Mouse (Mus musculus) limb, embryonic 14.5 days (tissue): ENCODE results near the gene Csnk2b. TPM values are rescaled to one million over a fixed set of nuclear protein-coding genes. Genes with fewer than 3 reads are reported as not detected.

Source experiments
- ATAC-seq: fragments of 200-750 bp; cut with Nextera tagmentation; 2 replicates; pipeline ENCODE4 v1.8.0; 2017; ENCODE audit warnings: low read depth, moderate number of reproducible peaks, moderate TSS enrichment; ENCODE audit not compliant: low FRiP score
- DNase-seq: peaks from one replicate; pipeline ENCODE4 v3.0.0-alpha.2; 2015; ENCODE audit warnings: low spot score
- H3K27ac ChIP-seq: fragments of 300-500 bp; sonication (generic); replicated peaks from 2 replicates; pipeline ENCODE4 v1.5.1; 2014; ENCODE audit warnings: low read depth, mild to moderate bottlenecking, low read length, moderate library complexity, mixed read lengths
- H3K27me3 ChIP-seq: fragments of 300-500 bp; sonication (generic); 2 replicates; pipeline ENCODE4 v1.6.1; 2014; ENCODE audit warnings: low read length, mixed read lengths; ENCODE audit not compliant: control insufficient read depth, insufficient read depth
- H3K36me3 ChIP-seq: fragments of 300-500 bp; sonication (generic); 2 replicates; pipeline ENCODE4 v1.6.1; 2014; ENCODE audit warnings: mild to moderate bottlenecking, low read length, moderate library complexity, mixed read lengths; ENCODE audit not compliant: control insufficient read depth, insufficient read depth
- H3K4me1 ChIP-seq: fragments of 300-500 bp; sonication (generic); 2 replicates; pipeline ENCODE4 v1.6.1; 2014; ENCODE audit warnings: antibody characterized with exemption, low read length, mixed read lengths; ENCODE audit not compliant: control insufficient read depth, insufficient read depth
- H3K4me2 ChIP-seq: fragments of 300-500 bp; sonication (generic); replicated peaks from 2 replicates; pipeline ENCODE4 v1.6.1; 2014; ENCODE audit warnings: low read depth, mild to moderate bottlenecking, low read length, moderate library complexity; ENCODE audit not compliant: severe bottlenecking
- H3K4me3 ChIP-seq: fragments of 300-500 bp; sonication (generic); replicated peaks from 2 replicates; pipeline ENCODE4 v1.5.1; 2014; ENCODE audit warnings: low read length
- H3K9ac ChIP-seq: fragments of 300-500 bp; sonication (generic); 2 replicates; pipeline ENCODE4 v1.6.1; 2014; ENCODE audit warnings: mild to moderate bottlenecking, low read depth, low read length, moderate library complexity; ENCODE audit not compliant: severe bottlenecking
- H3K9me3 ChIP-seq: fragments of 300-500 bp; sonication (generic); 2 replicates; pipeline ENCODE4 v1.6.1; 2016; ENCODE audit warnings: low read length; ENCODE audit not compliant: control insufficient read depth
- POLR2A ChIP-seq: fragments of 200-500 bp; IDR thresholded peaks from 2 replicates; pipeline ENCODE4 v1.8.0; 2012; ENCODE audit warnings: inconsistent platforms, mild to moderate bottlenecking, moderate library complexity, borderline replicate concordance; ENCODE audit not compliant: insufficient read depth, insufficient read length; ENCODE audit errors: extremely low read depth
- WGBS: fragments of 180-500 bp; shearing (Covaris S2); extraction: QIAGEN DNeasy Blood & Tissue Kit; methylation state at CpG from one replicate; pipeline ENCODE4 v1.1.7; 2014; 5-methylcytosine and 5-hydroxymethylcytosine counted together
- polyA plus RNA-seq, 2 experiments: library from polyadenylated mRNA; depleted of rRNA in 1 of 2; stranded (reverse) in 1 of 2; unstranded in 1 of 2; fragments of >200 nt; fragmentation: Nextera tagmentation in 1 of 2; extraction: Ambion mirVana in 1 of 2; gene quantifications; 2 replicates each; pipeline versions ENCODE4 v1.2.1 to v1.2.3; 2012 to 2014

The Csnk2b gene
- polyA plus RNA-seq, 2 experiments = 181 to 308 TPM

GRCm38 (mm10) chr17:35085208-35085865, 36.5 kb downstream of the Csnk2b start, which contains the start of gene Ly6g6f:
Gene Ly6g6f, minus strand, starts transcription at chr17:35085610.
- TF ChIP-seq POLR2A = no peak
- no peak within 1 kb of the TSS for H3K27ac ChIP-seq
- H3K27me3 ChIP-seq = no peaks in the 10 kb centered on the region
- 70% methylated on average over 7 of the region's 7 CpGs for WGBS
- DNase-seq = no peak
- no peak within 1 kb of the TSS for H3K4me3 ChIP-seq
- no peak for ATAC-seq
- H3K9ac ChIP-seq = no peak within 1 kb of the TSS
- no peak within 1 kb of the TSS for H3K4me2 ChIP-seq
- peaks cover 5% of the 10 kb centered on the region for H3K4me1 ChIP-seq
- H3K36me3 ChIP-seq = no peaks in the 10 kb centered on the region
- H3K9me3 ChIP-seq = no peaks in the 10 kb centered on the region

GRCm38 (mm10) chr17:35083929-35084497, 37.8 kb downstream of the Csnk2b start:
- Histone ChIP-seq H3K4me3 (no peak overlapping the region), H3K27ac (no peak overlapping the region)
- ATAC-seq = no peak

GRCm38 (mm10) chr17:35082841-35083576, 38.8 kb downstream of the Csnk2b start:
- Histone ChIP-seq H3K4me3 (no peak overlapping the region), H3K9ac (no peak overlapping the region), H3K27me3 (no peaks in the 10 kb centered on the region), H3K9me3 (no peaks in the 10 kb centered on the region), H3K4me2 (no peak overlapping the region), H3K27ac (no peak overlapping the region), H3K4me1 (peaks cover under 1% of the 10 kb centered on the region; the same call in 1 of the 2 replicates), H3K36me3 (no peaks in the 10 kb centered on the region)
- TF ChIP-seq POLR2A = no peak
- ATAC-seq (no peak), DNase-seq (no peak)
- 80% methylated on average over 16 of the region's 16 CpGs for WGBS

More at GRCm38 (mm10) chr17:35083929-35084497, 37.8 kb downstream of the Csnk2b start:
- Histone ChIP-seq H3K36me3 (no peaks in the 10 kb centered on the region), H3K4me2 (no peak overlapping the region), H3K4me1 (no peaks in the 10 kb centered on the region), H3K9me3 (no peaks in the 10 kb centered on the region), H3K27me3 (no peaks in the 10 kb centered on the region), H3K9ac (no peak overlapping the region)
- 83% methylated on average over 3 of the region's 3 CpGs for WGBS
- DNase-seq = no peak
- no peak for TF ChIP-seq POLR2A

GRCm38 (mm10) chr17:35080710-35081109, 41.1 kb downstream of the Csnk2b start:
- H3K4me3 ChIP-seq = no peak overlapping the region
- 94% methylated on average over 4 of the region's 4 CpGs for WGBS
- H3K9me3 ChIP-seq = no peaks in the 10 kb centered on the region
- no peak for DNase-seq
- H3K4me1 ChIP-seq = peaks cover 5% of the 10 kb centered on the region; the same call in 1 of the 2 replicates
- no peak overlapping the region for H3K9ac ChIP-seq
- TF ChIP-seq POLR2A = no peak
- H3K4me2 ChIP-seq = no peak overlapping the region
- ATAC-seq = no peak
- no peaks in the 10 kb centered on the region for H3K27me3 ChIP-seq
- H3K36me3 ChIP-seq = no peaks in the 10 kb centered on the region
- H3K27ac ChIP-seq = no peak overlapping the region

- Histone ChIP-seq H3K27ac (no peak overlapping the region), H3K4me2 (no peak overlapping the region), H3K4me1 (peaks cover 5% of the 10 kb centered on the region; the same call in 1 of the 2 replicates), H3K9me3 (no peaks in the 10 kb centered on the region), H3K9ac (no peak overlapping the region), H3K4me3 (no peak overlapping the region), H3K27me3 (no peaks in the 10 kb centered on the region), H3K36me3 (no peaks in the 10 kb centered on the region)
- 49% methylated on average over 6 of the region's 6 CpGs for WGBS
- TF ChIP-seq POLR2A = no peak
- no peak for ATAC-seq
- no peak for DNase-seq
Measured at GRCm38 (mm10) chr17:35080248-35080647, 41.6 kb downstream of the Csnk2b start.
